Mouse (Mus musculus) ovary, postnatal 14 days (tissue): ENCODE results near the gene Rasgef1b.

Experiments
- DNase-seq: peaks from one replicate; pipeline ENCODE4 v3.0.0; 2022; ENCODE audit warnings: low spot score

Rasgef1b gene

GRCm38 (mm10) chr5:99370636-99371035 is 358.2 kb downstream of the Rasgef1b start:
- no peak for DNase-seq

DNA sequence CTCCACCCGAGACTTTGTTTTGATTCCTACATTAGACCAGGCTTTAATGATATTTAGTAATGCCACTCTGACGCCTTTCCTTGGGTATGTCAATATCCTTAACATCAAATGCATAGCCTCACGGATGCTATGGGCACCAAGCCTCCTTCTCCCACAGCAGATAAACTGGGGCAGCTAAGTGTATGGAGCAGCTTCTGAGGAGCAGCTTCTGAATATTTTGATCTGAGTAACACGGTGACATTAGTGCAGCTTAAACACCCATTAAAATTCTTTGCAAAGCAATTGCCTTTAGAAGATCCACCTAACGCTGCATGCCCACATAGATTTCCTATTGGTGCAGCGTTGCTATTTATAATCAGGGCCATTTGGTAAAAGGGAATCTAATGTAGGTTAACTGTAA is 359.6 kb downstream of the Rasgef1b start:
- DNase-seq: no peak

GRCm38 (mm10) chr5:99368615-99369014 is 360.2 kb downstream of the Rasgef1b start:
- DNase-seq: no peak

DNA sequence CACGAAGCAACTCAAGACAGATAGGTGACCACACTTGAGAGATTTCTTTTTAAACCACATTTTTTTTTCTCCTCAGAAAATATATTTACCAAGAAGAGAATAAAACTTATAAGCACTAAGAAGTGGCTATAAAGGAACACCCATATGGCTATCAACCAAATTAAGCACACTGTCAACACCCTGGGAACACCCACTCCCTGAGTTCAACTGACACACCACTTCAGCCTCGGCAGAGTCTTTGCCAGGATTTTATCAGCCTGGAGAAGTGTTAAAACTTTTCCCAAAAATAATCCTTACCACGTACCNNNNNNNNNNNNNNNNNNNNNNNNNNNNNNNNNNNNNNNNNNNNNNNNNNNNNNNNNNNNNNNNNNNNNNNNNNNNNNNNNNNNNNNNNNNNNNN is 368.3 kb downstream of the Rasgef1b start:
- DNase-seq: no peak

GRCm38 (mm10) chr5:99359251-99359650 is 369.6 kb downstream of the Rasgef1b start:
- no peak for DNase-seq

- DNase-seq: no peak
Observed at GRCm38 (mm10) chr5:99354640-99355132, 374.2 kb downstream of the Rasgef1b start.

- DNase-seq: no peak
Observed at GRCm38 (mm10) chr5:99350030-99350429, 378.8 kb downstream of the Rasgef1b start.

GRCm38 (mm10) chr5:99348257-99348849 is 380.5 kb downstream of the Rasgef1b start:
- peak; percentile 33 for DNase-seq

- no peak for DNase-seq
Observed at GRCm38 (mm10) chr5:99342527-99342926, 386.3 kb downstream of the Rasgef1b start.

GRCm38 (mm10) chr5:99340311-99340989 is 388.4 kb downstream of the Rasgef1b start:
- no peak for DNase-seq

- DNase-seq: peak; percentile 33
Observed at GRCm38 (mm10) chr5:99339790-99340189, 389.1 kb downstream of the Rasgef1b start.

DNA sequence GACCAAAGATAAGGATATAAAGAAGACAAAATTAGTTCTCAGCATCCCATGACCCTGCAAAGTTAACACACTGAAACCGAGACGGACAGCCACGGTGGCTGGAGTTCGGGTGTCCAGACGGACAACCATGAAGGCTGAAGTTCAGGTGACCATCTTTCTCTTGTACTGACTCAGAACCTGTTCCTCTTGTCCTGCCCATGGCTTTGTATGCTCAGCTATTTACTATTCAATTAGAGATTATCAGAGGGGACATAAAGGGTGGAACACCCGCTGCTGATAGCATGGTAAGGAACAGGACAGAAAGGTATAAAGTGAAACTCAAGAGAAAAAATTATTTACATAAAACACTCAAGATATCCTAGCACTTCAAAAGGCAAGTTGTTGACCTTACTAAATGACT is 390.0 kb downstream of the Rasgef1b start:
- DNase-seq: no peak

DNA sequence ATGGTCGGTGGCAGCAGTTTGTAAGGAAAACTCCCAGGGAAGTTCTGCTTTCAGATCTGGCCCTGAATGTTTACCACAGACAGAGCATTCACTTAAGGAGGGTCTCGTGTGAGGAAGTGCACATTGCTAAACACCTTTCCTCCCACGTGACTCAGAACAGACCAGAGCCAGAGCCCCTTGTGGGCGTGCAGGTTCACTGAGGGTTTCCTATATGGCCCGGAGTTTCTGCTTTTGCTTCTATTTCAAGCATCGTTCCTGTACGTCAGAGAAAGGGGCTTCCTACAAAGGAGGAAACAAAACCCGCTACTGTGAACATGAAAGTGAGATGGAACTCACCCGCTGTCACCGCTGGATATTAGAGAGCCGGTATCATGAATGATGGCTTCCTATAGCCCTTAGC is 392.4 kb downstream of the Rasgef1b start:
- DNase-seq: no peak

DNA sequence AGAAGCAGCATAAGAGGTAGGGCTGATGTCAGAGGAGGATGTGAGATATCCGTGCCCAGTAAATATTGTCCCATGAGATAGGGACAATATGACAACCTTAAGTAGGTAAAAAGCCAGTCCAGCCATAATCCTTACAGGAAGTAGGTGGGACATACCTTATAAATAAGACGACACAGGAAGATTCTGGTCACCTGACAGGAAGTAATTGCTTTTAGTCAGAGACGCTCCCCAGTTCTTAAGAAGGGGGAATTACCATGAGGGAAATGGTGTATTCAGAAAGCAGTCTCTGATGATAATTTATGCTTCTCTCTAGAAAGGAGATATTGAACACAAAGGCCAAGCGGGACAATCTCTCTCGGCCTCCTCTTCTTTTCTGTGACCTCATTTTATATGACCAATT is 394.8 kb downstream of the Rasgef1b start:
- DNase-seq: no peak

GRCm38 (mm10) chr5:99332021-99332420 is 396.8 kb downstream of the Rasgef1b start:
- no peak for DNase-seq

- no peak for DNase-seq
Observed at GRCm38 (mm10) chr5:99329065-99329464, 399.8 kb downstream of the Rasgef1b start.

DNA sequence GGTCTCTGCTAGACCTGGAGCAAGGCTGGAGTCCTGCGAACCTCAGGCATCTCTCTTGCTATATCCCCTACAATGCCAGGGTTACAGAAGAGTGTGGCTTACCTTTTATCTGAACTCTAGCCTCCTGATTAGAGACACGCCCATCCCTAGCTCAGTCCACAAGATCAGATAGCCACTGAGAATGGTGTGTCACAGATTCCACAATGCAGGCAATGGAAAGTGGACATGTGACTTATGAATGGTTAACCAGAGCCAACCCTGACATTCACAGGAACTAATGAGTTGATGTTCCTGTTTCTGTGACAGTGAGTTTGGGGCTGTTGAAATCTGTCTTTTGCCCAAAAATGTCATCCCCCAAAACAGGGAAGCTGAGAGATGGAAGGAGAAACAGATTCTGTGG is 401.8 kb downstream of the Rasgef1b start:
- DNase-seq: no peak

DNA sequence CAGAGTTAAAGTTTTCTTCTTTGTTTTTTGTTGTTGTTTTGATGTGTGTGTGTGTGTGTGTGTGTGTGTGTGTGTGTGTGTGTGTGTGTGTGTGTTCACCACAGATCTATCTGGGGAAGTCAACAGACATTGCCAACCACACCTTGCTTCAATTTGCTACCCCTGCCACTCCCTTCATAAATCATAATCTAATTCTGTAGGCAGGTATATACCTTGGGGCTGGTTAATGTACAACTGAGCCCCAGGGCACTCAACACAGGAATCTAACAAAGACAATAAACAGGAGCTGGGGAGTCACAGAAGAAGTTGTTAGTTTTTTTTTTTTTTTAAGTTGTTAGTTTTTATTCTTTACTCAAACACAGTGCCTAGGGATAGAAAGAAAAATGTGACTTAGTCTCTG is 403.6 kb downstream of the Rasgef1b start:
- DNase-seq: no peak

DNA sequence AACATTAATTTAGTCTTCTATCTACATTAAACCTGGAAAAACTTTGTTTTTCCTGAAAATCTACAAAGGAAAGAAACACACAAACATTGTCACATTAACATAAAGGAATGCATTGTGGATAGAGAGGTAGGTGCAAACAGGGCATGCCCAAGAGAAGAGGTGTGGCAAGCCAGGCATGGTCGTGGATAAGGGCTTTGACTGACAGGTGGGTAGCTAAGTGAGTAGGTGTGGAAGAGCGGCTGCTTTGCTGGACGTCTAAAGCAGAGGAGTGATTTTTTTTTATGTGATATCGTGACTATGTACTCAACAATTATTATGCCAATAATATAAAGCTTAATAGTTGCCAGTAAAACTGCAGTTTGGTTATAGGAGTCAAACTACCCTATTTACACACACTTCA is 408.1 kb downstream of the Rasgef1b start:
- no peak for DNase-seq

- DNase-seq: no peak
Observed at GRCm38 (mm10) chr5:99297939-99298338, 430.9 kb downstream of the Rasgef1b start.

DNA sequence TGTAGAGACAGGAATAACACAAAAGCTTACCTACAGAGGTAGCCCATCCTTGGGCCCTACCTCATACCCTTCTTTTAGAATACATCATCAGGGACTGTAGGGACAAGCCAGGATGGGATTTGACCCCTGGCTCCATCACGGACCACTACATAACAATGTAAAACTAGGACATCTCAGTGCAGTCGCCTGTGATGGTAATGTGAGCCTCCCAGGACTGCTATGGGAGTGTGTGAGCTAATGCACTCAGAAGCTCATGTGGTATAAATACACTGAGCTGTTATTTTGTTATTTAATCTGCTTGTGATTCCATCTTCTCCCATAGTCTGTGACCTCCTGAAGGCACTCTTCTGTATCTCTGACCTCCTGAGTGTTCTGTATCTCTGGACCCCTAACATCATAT is 432.5 kb downstream of the Rasgef1b start:
- no peak for DNase-seq

DNA sequence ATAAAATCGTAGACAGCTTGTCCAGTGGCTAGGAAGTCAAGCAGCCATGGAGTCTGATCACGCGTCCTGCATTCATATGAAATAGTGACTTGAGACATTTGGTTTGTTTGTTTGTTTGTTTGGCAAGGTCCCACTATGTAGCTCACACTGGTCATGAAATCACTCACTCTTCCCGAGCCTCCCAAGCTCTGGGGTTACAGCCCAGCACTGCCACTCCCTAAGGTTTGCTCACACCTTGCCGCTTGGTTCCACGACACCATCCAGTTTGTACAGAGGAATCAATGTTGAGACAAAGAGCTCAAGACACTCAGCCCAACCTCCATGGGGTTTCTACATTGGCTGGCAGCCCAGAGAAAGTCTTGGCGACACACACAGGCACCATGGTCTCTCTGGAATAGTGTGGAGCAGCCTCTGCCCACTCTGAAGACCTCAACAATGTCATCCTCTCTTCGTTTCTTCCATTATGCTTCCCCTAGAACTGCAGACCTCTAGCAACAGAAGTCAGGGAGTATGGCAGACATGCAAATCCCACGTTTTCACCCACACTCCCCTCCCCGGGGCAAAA is 436.5 kb downstream of the Rasgef1b start:
- DNase-seq: no peak

- DNase-seq: no peak
Observed at GRCm38 (mm10) chr5:99291084-99291830, 437.6 kb downstream of the Rasgef1b start.
